Mouse (Mus musculus) CH12F3 (cell line): ENCODE results near the gene 2610528J11Rik.
"Not testable (repeated sequence)": the region's sequence is repeated elsewhere in the genome, so short reads cannot be mapped to it uniquely, and the experiment has no call there.

Experiments
- in situ Hi-C: fragments of 300-500 bp; cut with MboI; formaldehyde crosslinking; loops from 2 replicates; pipeline ENCODE4 v1.14.3; 2020; ENCODE audit warnings: low sequenced_read_pairs

The 2610528J11Rik gene

DNA sequence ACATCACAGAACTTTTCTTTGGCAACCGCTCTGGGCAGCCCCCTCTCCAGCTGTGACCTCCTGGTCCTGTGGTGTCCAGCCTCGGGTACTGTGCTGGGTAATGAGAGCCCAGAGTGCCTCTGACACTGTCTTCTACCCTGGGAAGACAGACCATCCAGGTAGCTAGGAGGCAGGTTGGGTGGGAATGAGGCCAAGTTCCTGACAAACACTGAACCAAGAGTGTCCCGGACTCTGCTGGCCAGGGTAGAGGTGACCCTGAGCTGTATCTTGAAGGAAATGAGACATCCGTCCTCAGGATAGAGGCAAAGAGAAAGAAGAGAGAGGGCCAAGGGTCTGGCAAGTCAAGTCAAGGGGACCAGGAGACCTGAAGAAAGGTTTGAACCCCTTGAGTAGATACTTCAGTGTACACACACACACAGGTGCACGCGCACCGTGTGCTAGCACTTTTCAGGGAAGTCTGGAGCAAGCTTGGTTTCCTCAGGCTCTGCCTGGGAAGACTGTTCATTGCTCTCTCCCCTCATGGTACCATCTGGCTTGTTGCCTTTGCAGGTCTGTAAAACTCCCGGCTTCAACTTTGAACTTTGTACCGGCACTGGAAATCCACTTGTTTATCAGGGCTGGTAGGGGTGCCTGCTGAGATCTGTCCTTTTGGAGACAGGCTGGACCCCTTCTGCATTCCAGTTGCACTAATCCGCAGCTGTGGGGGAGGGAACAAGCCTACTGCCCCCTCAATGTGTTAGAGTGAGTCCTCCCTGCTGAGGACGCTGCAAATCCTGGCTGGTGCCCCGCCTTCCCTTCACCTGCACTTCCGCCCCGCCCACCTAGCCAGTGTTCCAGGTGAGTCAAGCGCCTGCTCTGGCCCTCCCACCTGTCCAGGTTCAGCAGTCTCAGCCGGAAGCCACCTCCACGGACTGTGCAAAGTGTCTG is at the start of gene 2610528J11Rik:
TSS of gene 2610528J11Rik (plus strand) at position 592 of the 927 bp plus-strand sequence.
- in situ Hi-C loops: no loop called here

DNA sequence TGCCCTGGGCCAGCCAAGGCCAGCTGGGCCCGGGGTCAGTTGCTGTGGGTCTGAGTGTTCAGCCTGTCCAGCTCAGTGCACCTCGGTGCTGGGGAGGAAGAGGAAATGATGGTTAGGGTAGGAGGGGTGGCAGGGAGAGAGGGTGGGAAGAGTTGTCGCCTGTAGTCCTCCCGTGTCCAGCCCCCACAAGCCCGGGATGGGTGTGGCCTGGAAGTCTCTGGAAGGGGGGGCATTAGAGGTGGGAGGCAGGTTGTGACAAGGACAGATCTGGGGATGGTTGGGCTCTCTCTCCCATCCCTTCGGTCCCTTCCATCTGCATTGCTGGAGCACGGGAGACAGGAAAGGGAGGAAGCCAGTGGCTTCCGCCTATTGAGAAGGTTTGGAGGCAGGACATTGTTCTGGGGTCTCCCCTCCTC is 37.1 kb upstream of the 2610528J11Rik start, which contains the start of gene Tie1:
TSS of gene Tie1 (minus strand) at position 345 of the 416 bp plus-strand sequence.
- in situ Hi-C loops: no loop called here

DNA sequence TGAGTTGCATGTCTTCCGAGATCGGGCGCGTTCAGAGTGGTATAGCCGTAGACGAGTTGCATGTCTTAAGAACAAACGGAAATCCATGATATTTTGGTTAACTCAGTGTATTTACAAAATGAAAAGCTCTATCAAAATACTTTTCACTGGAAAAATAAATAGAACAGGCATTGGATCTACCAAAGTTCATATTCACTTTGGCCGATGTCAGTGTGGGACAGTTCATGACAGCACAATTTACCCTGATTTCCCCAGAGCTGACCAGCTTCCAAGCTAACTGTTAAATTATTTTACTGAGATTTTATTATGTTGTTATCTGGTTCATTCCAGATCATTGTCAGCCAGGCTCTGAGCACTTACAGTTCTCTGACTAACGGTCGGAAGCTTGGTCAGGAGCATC is 36.3 kb upstream of the 2610528J11Rik start:
- in situ Hi-C loops: no loop called here

- in situ Hi-C loops: no loop called here
These were observed 26.6 kb upstream of the 2610528J11Rik start for GRCm38 (mm10) chr4:118500171-118500724.

GRCm38 (mm10) chr4:118500792-118501191 is 26.0 kb upstream of the 2610528J11Rik start:
- in situ Hi-C loops: no loop called here

DNA sequence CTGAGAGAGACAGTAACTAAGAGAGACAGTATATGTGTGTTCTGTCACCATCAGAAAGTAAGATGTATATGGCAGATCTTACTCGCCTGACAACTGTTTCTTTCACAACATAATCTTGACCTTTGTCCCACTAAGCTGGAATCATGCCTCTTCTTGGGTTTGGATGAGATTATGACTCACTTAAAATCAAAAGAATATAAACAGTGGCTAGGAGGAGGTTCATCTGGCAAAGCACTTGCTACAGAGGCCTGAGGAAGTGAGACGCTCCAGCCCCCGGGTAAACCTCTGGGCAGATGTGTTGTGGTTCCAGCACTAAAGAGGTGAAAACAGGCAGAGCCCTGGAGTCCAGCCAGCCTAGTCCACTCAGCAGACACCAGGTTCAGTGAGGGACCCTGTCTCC is 21.2 kb upstream of the 2610528J11Rik start:
- in situ Hi-C loops: no loop called here

- in situ Hi-C loops: not testable (repeated sequence)
These were observed 19.6 kb upstream of the 2610528J11Rik start for GRCm38 (mm10) chr4:118507171-118507570.

GRCm38 (mm10) chr4:118509050-118509449 is 17.7 kb upstream of the 2610528J11Rik start:
- in situ Hi-C loops: no loop called here

GRCm38 (mm10) chr4:118516699-118517496 is 9.9 kb upstream of the 2610528J11Rik start:
- in situ Hi-C loops: no loop called here

DNA sequence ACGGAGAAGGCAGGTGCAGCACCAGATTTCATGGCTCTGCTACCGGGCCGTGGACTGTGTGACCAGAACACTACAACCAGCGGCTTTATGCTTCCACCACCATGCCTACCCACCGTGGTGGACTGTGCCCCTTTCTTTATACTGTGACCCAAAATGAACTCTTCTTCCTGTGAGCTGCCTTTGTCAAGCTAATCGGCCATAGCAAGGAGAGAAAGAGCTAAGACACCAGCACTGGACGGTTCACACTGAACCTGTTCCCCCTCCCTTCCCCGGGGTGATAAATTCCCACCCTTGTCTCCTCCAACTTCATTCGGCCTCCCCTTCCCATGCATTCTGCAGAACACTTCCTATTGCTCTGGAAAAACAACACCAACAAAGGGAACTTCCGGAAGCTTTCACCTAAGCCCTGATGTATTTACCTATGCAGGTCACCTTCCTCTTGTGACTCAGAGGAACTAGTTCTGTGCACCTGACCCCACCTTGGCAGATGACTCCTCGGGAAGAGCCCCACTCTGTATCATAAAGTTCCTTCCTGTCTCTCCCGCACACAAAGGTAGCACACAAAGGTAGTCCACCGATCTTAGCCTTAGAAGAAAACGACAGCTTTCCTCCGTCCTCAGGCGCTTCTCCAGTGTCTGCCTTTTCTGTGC is 9.2 kb upstream of the 2610528J11Rik start:
- in situ Hi-C loops: no loop called here

GRCm38 (mm10) chr4:118518208-118518607 is 8.6 kb upstream of the 2610528J11Rik start:
- in situ Hi-C loops: no loop called here

DNA sequence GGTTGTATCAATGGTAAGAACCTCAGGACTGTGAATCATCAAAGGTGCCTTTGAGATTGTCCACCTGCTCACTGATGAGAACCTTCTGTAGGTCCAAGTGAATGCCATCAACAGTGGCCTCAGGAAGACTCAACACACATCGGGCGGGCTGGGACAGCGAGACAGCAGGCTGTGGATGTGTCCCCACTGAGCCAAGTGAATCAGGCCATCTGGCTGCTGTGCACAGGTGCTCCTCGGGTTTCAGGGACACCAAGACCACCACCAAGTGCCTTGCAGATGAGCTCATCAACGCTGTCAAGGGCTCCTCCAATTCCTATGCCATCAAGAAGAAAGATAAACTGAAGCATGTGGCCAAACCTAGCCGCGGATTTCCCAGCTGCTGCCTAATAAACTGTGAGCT is 4.6 kb upstream of the 2610528J11Rik start:
- in situ Hi-C loops: no loop called here

DNA sequence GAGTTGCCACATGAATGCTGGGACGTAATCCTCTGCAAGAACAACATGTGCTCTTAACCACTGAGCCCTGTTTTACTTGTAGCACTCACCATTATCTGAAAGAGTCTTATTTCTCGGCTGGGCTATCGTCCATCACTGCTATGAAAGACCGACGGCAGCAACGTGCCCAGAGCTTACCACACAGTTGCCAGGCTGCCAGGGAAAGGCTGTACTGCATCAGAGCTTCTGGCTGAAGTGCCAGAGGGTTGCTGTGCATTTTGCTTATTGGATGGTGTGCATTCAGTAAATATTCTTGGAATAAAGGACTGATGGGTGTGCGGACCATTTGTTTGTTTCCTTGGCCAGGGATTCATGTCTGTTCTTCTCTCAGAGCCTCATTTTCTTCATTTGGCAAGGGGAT is 2.8 kb upstream of the 2610528J11Rik start:
- in situ Hi-C loops: no loop called here

DNA sequence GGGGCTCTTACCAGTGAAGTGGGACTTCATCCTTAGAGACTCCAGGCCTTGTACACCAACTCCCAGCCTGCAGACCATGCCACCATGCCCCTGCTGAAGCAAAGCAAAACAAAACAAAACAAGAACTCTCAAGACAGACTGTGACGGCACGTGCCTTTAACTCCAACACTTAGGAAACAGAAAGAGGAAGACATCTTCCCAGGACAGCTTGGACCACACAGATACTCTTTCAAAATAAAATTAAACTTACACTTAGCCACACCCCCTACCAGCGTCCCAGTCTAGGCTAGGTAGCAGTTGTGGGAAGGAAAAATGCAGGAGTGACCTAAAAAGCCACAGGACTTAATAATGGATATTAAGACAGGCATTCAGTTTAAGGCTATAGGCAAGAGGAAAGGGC is 1.0 kb upstream of the 2610528J11Rik start:
- in situ Hi-C loops: no loop called here

DNA sequence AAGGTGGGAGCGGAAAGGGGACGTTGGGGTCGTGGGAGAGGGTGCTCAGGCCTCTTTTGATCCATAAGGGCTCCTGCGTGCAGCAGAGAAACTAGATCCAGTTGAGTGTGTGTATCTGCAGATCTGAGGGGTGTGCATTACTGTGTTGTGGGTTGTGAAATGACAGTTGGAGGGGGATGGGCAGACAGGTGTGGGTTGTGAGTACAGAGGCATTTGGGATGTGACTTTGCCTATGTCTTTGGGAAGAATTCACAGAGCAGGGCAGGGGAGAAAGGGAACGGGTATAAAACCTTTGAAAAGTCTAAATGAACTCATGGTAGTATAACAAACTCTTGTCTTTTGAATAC is 509 bp downstream of the 2610528J11Rik start:
- in situ Hi-C loops: no loop called here

DNA sequence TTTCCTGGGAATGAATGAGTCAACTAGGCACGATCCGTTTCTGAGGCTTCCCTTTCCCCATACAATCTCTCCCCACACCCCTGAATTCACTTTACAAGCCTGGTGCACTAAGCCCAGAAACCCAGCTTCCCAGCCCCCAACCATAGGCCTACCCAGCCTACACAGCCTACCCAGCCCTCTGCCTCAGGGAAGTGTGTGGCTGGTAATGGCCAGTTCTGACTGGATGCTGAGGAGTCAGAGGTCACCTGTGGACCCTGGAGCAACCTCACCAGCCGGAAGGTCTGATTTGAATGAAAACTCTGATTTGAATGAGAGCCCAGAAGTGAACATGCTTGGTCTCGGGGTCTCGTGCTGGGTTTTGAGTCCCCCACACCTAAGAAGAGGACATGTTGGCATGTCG is 921 bp downstream of the 2610528J11Rik start:
- in situ Hi-C loops: no loop called here

DNA sequence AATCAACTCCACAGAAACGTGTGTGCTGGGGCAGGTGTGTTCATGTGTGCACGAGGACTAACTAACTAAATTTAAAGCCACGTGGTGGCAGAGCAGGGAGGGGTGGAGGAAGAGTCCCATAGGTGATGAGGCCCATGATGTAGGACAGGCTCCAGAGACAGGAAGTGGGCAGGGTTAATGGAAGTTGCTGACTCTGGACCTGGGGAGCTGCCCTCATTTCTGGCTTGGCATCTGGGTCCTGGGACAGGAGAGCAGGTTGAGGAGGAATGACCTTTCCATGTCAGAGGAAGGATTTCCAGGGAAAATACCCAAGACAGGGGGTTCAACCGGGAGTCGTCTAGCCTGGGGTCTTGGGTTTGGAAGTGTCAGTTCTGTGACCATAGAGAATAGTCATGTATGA is 5.9 kb downstream of the 2610528J11Rik start:
- in situ Hi-C loops: no loop called here

DNA sequence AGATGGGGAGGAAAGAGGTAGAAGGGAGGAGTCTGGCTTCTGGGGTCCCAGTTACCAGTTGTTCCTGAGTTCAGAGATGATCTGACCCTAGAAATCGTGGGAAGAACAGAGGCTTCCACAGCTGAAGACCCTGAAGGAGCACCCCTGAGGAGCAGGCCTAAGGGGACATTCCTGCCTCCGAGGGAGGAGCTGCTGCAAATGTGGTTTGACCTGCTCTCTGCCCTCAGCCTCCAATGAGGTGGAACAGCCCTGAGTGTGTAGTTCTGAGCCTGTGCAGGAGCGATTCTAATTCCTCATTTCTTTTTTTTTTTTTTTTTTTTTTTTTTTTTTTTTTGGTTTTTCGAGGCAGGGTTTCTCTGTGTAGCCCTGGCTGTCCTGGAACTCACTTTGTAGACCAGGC is 6.4 kb downstream of the 2610528J11Rik start:
- in situ Hi-C loops: no loop called here

GRCm38 (mm10) chr4:118533605-118534004 is 6.8 kb downstream of the 2610528J11Rik start:
- in situ Hi-C loops: no loop called here

DNA sequence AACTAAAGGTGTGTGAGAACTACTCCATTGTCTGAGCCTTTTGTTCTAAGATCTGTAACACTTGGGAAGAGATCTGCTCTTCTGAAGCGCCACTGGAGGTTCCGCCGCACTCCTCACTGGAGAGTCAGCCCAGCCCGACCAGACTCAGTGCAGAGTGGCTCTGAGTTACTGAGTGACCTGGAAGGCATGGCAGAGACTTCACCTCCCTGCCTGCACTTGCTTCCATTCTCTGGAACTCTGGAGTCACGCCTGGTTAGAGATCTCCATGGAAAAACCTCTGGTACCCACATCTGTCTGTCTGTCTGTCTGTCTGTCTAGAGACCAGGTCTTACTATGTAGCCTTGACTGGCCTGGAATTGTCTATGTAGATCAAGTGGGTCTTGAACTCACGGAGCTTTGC is 8.8 kb downstream of the 2610528J11Rik start:
- in situ Hi-C loops: no loop called here

GRCm38 (mm10) chr4:118537801-118538200 is 11.0 kb downstream of the 2610528J11Rik start:
- in situ Hi-C loops: no loop called here
